Mouse (Mus musculus) spleen, adult 2 months (tissue): Measurements from ENCODE around the gene Dclk1.

Experiments
- CTCF ChIP-seq: fragments of 200-500 bp; IDR thresholded peaks from 2 replicates; pipeline ENCODE4 v1.5.1; 2011; ENCODE audit warnings: mild to moderate bottlenecking, inconsistent platforms; ENCODE audit not compliant: insufficient read depth, insufficient read length, insufficient replicate concordance; ENCODE audit errors: extremely low read depth
- POLR2A ChIP-seq: fragments of 200-500 bp; IDR thresholded peaks from 2 replicates; pipeline ENCODE4 v1.6.1; 2011; ENCODE audit warnings: low read depth, low read length, inconsistent platforms

- TF ChIP-seq CTCF (no peak), POLR2A (no peak)
Measured at GRCm38 (mm10) chr3:55277829-55278228, 35.7 kb downstream of the Dclk1 start.
